11 mouse cellular contexts compared by ENCODE assay signal in genomic region chr4:132944776-132945175, GRCm38 (mm10). TPM values are rescaled to one million over a fixed set of nuclear protein-coding genes. Genes with fewer than 3 reads are reported as not detected.
DNase-seq lines count a peak whose midpoint lies in the region; ATAC-seq lines count a peak whose summit lies in the region.
"Had no signal": no experiment of that assay in that cellular context is flagged by ENCODE, and none has a peak within 500 bp of the region (broad histone marks: within the 10 kb centered on the region; RNA-seq: fewer than 3 reads in every experiment).

No protein-coding gene starts in this region.

- H3K27me3 ChIP-seq in heart, embryonic 13.5 days (replicated peaks), result peaks cover 9% of the 10 kb centered on the region
- H3K27me3 ChIP-seq: intestine, embryonic 15.5 days had no signal

- no peak overlapping the region for H3K4me2 ChIP-seq in heart, embryonic 13.5 days
- H3K4me2 ChIP-seq: intestine, embryonic 15.5 days had no signal

- no peaks in the 10 kb centered on the region for H3K36me3 ChIP-seq in heart, embryonic 13.5 days
- no peaks in the 10 kb centered on the region for H3K36me3 ChIP-seq in macrophage (ENCODE audit: inconsistent target)
- H3K36me3 ChIP-seq: intestine, embryonic 15.5 days; midbrain, embryonic 12.5 days had no signal

- H3K9ac ChIP-seq in heart, embryonic 13.5 days, result no peak overlapping the region; the same call in 1 of the 2 replicates
- H3K9ac ChIP-seq: intestine, embryonic 15.5 days; midbrain, embryonic 12.5 days had no signal

- DNase-seq in heart, postnatal 36 days, result no peak
- peak; percentile 34 for DNase-seq in lung, postnatal 36 days
- DNase-seq in lung, postnatal 4 days, result no peak
- peak; percentile 51 to 55 for DNase-seq in adrenal gland, postnatal 36 days
- DNase-seq in spleen, postnatal 10 days (ENCODE audit: low spot score in 2 of 2), result no peak
- no peak for DNase-seq in left cerebral cortex, adult 11 months (ENCODE audit: low spot score)

- no peak for ATAC-seq in heart, embryonic 13.5 days (ENCODE audit: extremely low read depth, insufficient number of reproducible peaks, low FRiP score, low TSS enrichment)

- H3K79me2 ChIP-seq in macrophage (ENCODE audit: inconsistent target), result no peaks in the 10 kb centered on the region

- H3K4me3 ChIP-seq in heart, embryonic 13.5 days, result no peak overlapping the region
- H3K4me3 ChIP-seq in macrophage (ENCODE audit: inconsistent target), result no peak overlapping the region
- H3K4me3 ChIP-seq: intestine, embryonic 15.5 days; midbrain, embryonic 12.5 days had no signal

- 64% methylated on average over 4 of the region's 4 CpGs for WGBS in heart, embryonic 13.5 days
- WGBS in macrophage (ENCODE audit: missing documents), result 53% methylated on average over 4 of the region's 4 CpGs

- intact Hi-C loops in heart, postnatal 36 days (cut with DNase I), result loop anchor here (1.0 to 5.0 kb wide), 4 partner anchors 61 to 352 kb away; no protein-coding TSS in a partner anchor

- no peaks in the 10 kb centered on the region for H3K9me3 ChIP-seq in heart, embryonic 13.5 days
- H3K9me3 ChIP-seq: intestine, embryonic 15.5 days; midbrain, embryonic 12.5 days had no signal

- peak overlapping the region; percentile 85 for H3K27ac ChIP-seq in heart, embryonic 13.5 days (replicated peaks)
- H3K27ac ChIP-seq in macrophage, result peak overlapping the region; percentile 73
- H3K27ac ChIP-seq: midbrain, embryonic 12.5 days had no signal

- H3K4me1 ChIP-seq in heart, embryonic 13.5 days, result peaks cover 53% of the 10 kb centered on the region

RNA-seq across cellular contexts. Expression of gene Fam76a, which starts 22.4 kb away (rescaled TPM):
- 34.8 and 35.6 TPM in 2 replicates for polyA plus RNA-seq in heart, embryonic 13.5 days (2015; fragmentation: Nextera tagmentation; extraction: Ambion mirVana)
- 10 to 100 TPM; 42.3 to 46.4 TPM for total RNA-seq in heart, postnatal 36 days (2021)
- 10 to 100 TPM; 35.5 to 38.6 TPM for total RNA-seq in adrenal gland, postnatal 36 days (2021)
- 10 to 100 TPM; 11.8 to 30.4 (median 22.7) TPM for total RNA-seq in macrophage (2018; cell fraction: chromatin; rRNA removed)
- 10 to 100 TPM; 32.4 to 54.6 (median 38.8) TPM for total RNA-seq in macrophage (2018; cell fraction: cytosol; rRNA removed)
- total RNA-seq in macrophage (2018; cell fraction: nucleus; rRNA removed), result 10 to 100 TPM; 19.3 to 44.5 (median 33.7) TPM
- polyA plus RNA-seq in macrophage (2018), result 29.8 to 49.7 TPM (median 31.3 TPM) in 3 replicates

RNA-seq across cellular contexts. Expression of gene Fgr, which starts 29.1 kb away (rescaled TPM):
- 0.21 and 0.23 TPM in 2 replicates for polyA plus RNA-seq in heart, embryonic 13.5 days (2015; fragmentation: Nextera tagmentation; extraction: Ambion mirVana)
- under 1 TPM; 0.31 to 0.60 TPM for total RNA-seq in heart, postnatal 36 days (2021)
- under 1 TPM; 0.30 to 0.40 TPM for total RNA-seq in adrenal gland, postnatal 36 days (2021)
- 1 to 10 TPM in 13 of 26 experiments, under 1 TPM in 13; 0.33 to 4.1 (median 1.1) TPM for total RNA-seq in macrophage (2018; cell fraction: chromatin; rRNA removed)
- 1 to 10 TPM in 20 of 26 experiments, under 1 TPM in 6; 0.75 to 2.5 (median 1.3) TPM for total RNA-seq in macrophage (2018; cell fraction: cytosol; rRNA removed)
- total RNA-seq in macrophage (2018; cell fraction: nucleus; rRNA removed), result 1 to 10 TPM in 24 of 26 experiments, under 1 TPM in 2; 0.96 to 7.2 (median 2.8) TPM
- 0.91 to 1.8 TPM (median 1.2 TPM) in 3 replicates for polyA plus RNA-seq in macrophage (2018)
- polyA plus RNA-seq: neural tube, embryonic 14.5 days had no signal

Comparison
In these comparisons a context has a peak if more than half of its experiments do, and no peak if none do; other contexts are left out.
1. DNase-seq: peak in lung, postnatal 36 days (single experiment) and adrenal gland, postnatal 36 days (2 of 2); none in heart, postnatal 36 days (0 of 2), lung, postnatal 4 days (0 of 2), spleen, postnatal 10 days (0 of 2) and left cerebral cortex, adult 11 months (single experiment).